Mouse (Mus musculus) midbrain, embryonic 13.5 days (tissue): ENCODE results near the gene Wwox. TPM values are rescaled to one million over a fixed set of nuclear protein-coding genes. Genes with fewer than 3 reads are reported as not detected.

Experiments
- ATAC-seq: fragments of 200-750 bp; cut with Nextera tagmentation; 2 replicates; pipeline ENCODE4 v1.8.0; 2017; ENCODE audit warnings: mild to moderate bottlenecking, moderate TSS enrichment, moderate library complexity
- H3K27ac ChIP-seq: fragments of 300-500 bp; sonication (generic); 2 replicates; pipeline ENCODE4 v1.5.1; 2015; ENCODE audit warnings: inconsistent platforms, mild to moderate bottlenecking, moderate library complexity
- H3K27me3 ChIP-seq: fragments of 300-500 bp; sonication (generic); 2 replicates; pipeline ENCODE4 v1.6.1; 2015; ENCODE audit warnings: mild to moderate bottlenecking, inconsistent platforms
- H3K36me3 ChIP-seq: fragments of 300-500 bp; sonication (generic); 2 replicates; pipeline ENCODE4 v1.6.1; 2015; ENCODE audit warnings: mild to moderate bottlenecking, inconsistent platforms
- H3K4me1 ChIP-seq: fragments of 300-500 bp; sonication (generic); replicated peaks from 2 replicates; pipeline ENCODE4 v1.6.1; 2015; ENCODE audit warnings: inconsistent platforms
- H3K4me2 ChIP-seq: fragments of 300-500 bp; sonication (generic); replicated peaks from 2 replicates; pipeline ENCODE4 v1.6.1; 2015; ENCODE audit warnings: moderate library complexity, mild to moderate bottlenecking, inconsistent platforms
- H3K4me3 ChIP-seq: fragments of 300-500 bp; sonication (generic); replicated peaks from 2 replicates; pipeline ENCODE4 v1.5.1; 2015; ENCODE audit warnings: mild to moderate bottlenecking, inconsistent platforms
- H3K9ac ChIP-seq: fragments of 300-500 bp; sonication (generic); replicated peaks from 2 replicates; pipeline ENCODE4 v1.6.1; 2015; ENCODE audit warnings: mild to moderate bottlenecking, inconsistent platforms
- H3K9me3 ChIP-seq: fragments of 300-500 bp; sonication (generic); 2 replicates; pipeline ENCODE4 v1.6.1; 2016; ENCODE audit warnings: mild to moderate bottlenecking, inconsistent platforms
- WGBS: fragments of 180-500 bp; shearing (Covaris S2); methylation state at CpG from one replicate; pipeline ENCODE4 v1.1.7; 2015; 5-methylcytosine and 5-hydroxymethylcytosine counted together
- polyA plus RNA-seq: library from polyadenylated mRNA; unstranded; fragments of >200 nt; fragmentation: Nextera tagmentation; extraction: Ambion mirVana; gene quantifications from 2 replicates; pipeline ENCODE4 v1.2.1, GENCODE M21; 2015

Wwox gene
- polyA plus RNA-seq, 1 experiment from 2014 or later = 12.4 TPM

- no peaks in the 10 kb centered on the region for H3K36me3 ChIP-seq
- H3K4me3 ChIP-seq = no peak overlapping the region
- no peak overlapping the region for H3K4me2 ChIP-seq
- ATAC-seq = no peak
- 0 out of 2 replicates have a peak, but pooled peaks cover 3% of the 10 kb centered on the region for H3K27me3 ChIP-seq
- WGBS = 84% methylated on average over 15 of the region's 15 CpGs
- no peak overlapping the region for H3K9ac ChIP-seq
- no peaks in the 10 kb centered on the region for H3K9me3 ChIP-seq
- no peak overlapping the region for H3K27ac ChIP-seq
- H3K4me1 ChIP-seq = no peaks in the 10 kb centered on the region
Measured at GRCm38 (mm10) chr8:114554966-114555365, 115.5 kb downstream of the Wwox start.

- Histone ChIP-seq H3K4me1 (no peaks in the 10 kb centered on the region), H3K4me2 (no peak overlapping the region), H3K27ac (no peak overlapping the region), H3K27me3 (peaks cover 6% of the 10 kb centered on the region; the same call in 1 of the 2 replicates), H3K9me3 (no peaks in the 10 kb centered on the region), H3K4me3 (no peak overlapping the region), H3K36me3 (no peaks in the 10 kb centered on the region), H3K9ac (no peak overlapping the region)
- 77% methylated on average over 6 of the region's 6 CpGs for WGBS
- ATAC-seq = no peak
Measured at GRCm38 (mm10) chr8:114555491-114556202, 116.2 kb downstream of the Wwox start.

GRCm38 (mm10) chr8:114561191-114561590 lies 121.7 kb downstream of the Wwox start:
- Histone ChIP-seq H3K27ac (no peak overlapping the region), H3K9me3 (no peaks in the 10 kb centered on the region), H3K27me3 (peaks cover 12% of the 10 kb centered on the region; the same call in 1 of the 2 replicates), H3K4me2 (no peak overlapping the region), H3K36me3 (no peaks in the 10 kb centered on the region), H3K4me1 (peaks cover 19% of the 10 kb centered on the region), H3K9ac (no peak overlapping the region), H3K4me3 (no peak overlapping the region)
- 95% methylated on average over 8 of the region's 8 CpGs for WGBS
- no peak for ATAC-seq

GRCm38 (mm10) chr8:114562486-114562885 lies 123.0 kb downstream of the Wwox start:
- WGBS = 57% methylated on average over 13 of the region's 13 CpGs
- H3K4me3 ChIP-seq = no peak overlapping the region
- no peaks in the 10 kb centered on the region for H3K36me3 ChIP-seq
- no peak for ATAC-seq
- H3K27ac ChIP-seq = no peak overlapping the region
- peaks cover 12% of the 10 kb centered on the region; the same call in 1 of the 2 replicates for H3K27me3 ChIP-seq
- no peak overlapping the region for H3K9ac ChIP-seq
- no peaks in the 10 kb centered on the region for H3K9me3 ChIP-seq
- H3K4me1 ChIP-seq = peaks cover 19% of the 10 kb centered on the region
- no peak overlapping the region for H3K4me2 ChIP-seq

GRCm38 (mm10) chr8:114563361-114563760 lies 123.9 kb downstream of the Wwox start:
- Histone ChIP-seq H3K27ac (no peak overlapping the region), H3K4me3 (no peak overlapping the region), H3K9me3 (no peaks in the 10 kb centered on the region), H3K9ac (no peak overlapping the region), H3K36me3 (no peaks in the 10 kb centered on the region), H3K27me3 (peaks cover 12% of the 10 kb centered on the region; the same call in 1 of the 2 replicates), H3K4me2 (no peak overlapping the region), H3K4me1 (peaks cover 19% of the 10 kb centered on the region)
- WGBS = 80% methylated on average over 7 of the region's 7 CpGs
- no peak for ATAC-seq

GRCm38 (mm10) chr8:114564036-114564435 lies 124.6 kb downstream of the Wwox start:
- H3K27ac ChIP-seq = no peak overlapping the region
- H3K9me3 ChIP-seq = no peaks in the 10 kb centered on the region
- H3K4me2 ChIP-seq = no peak overlapping the region
- no peak overlapping the region for H3K4me3 ChIP-seq
- no peak overlapping the region for H3K9ac ChIP-seq
- ATAC-seq = no peak
- H3K27me3 ChIP-seq = peaks cover 12% of the 10 kb centered on the region; the same call in 1 of the 2 replicates
- 44% methylated on average over 5 of the region's 6 CpGs for WGBS
- H3K4me1 ChIP-seq = peaks cover 19% of the 10 kb centered on the region
- no peaks in the 10 kb centered on the region for H3K36me3 ChIP-seq

GRCm38 (mm10) chr8:114568531-114569166 lies 129.2 kb downstream of the Wwox start:
- H3K9me3 ChIP-seq = no peaks in the 10 kb centered on the region
- peaks cover 7% of the 10 kb centered on the region; the same call in 1 of the 2 replicates for H3K4me1 ChIP-seq
- 0 out of 2 replicates have a peak, but pooled peaks cover 3% of the 10 kb centered on the region for H3K27me3 ChIP-seq
- no peaks in the 10 kb centered on the region for H3K36me3 ChIP-seq
- H3K4me3 ChIP-seq = no peak overlapping the region
- no peak for ATAC-seq
- no peak overlapping the region for H3K27ac ChIP-seq
- 92% methylated on average over 16 of the region's 16 CpGs for WGBS
- no peak overlapping the region for H3K4me2 ChIP-seq
- no peak overlapping the region for H3K9ac ChIP-seq

GRCm38 (mm10) chr8:114573014-114573746 lies 133.7 kb downstream of the Wwox start:
- WGBS = 92% methylated on average over 4 of the region's 4 CpGs
- no peaks in the 10 kb centered on the region for H3K27me3 ChIP-seq
- ATAC-seq = no peak
- no peaks in the 10 kb centered on the region for H3K4me1 ChIP-seq
- no peak overlapping the region for H3K4me3 ChIP-seq
- no peak overlapping the region for H3K4me2 ChIP-seq
- no peak overlapping the region for H3K9ac ChIP-seq
- no peak overlapping the region for H3K27ac ChIP-seq
- no peaks in the 10 kb centered on the region for H3K36me3 ChIP-seq
- no peaks in the 10 kb centered on the region for H3K9me3 ChIP-seq

- 87% methylated on average over 8 of the region's 8 CpGs for WGBS
- H3K36me3 ChIP-seq = no peaks in the 10 kb centered on the region
- no peak overlapping the region for H3K9ac ChIP-seq
- H3K9me3 ChIP-seq = no peaks in the 10 kb centered on the region
- ATAC-seq = no peak
- no peaks in the 10 kb centered on the region for H3K4me1 ChIP-seq
- no peak overlapping the region for H3K27ac ChIP-seq
- H3K27me3 ChIP-seq = no peaks in the 10 kb centered on the region
- H3K4me3 ChIP-seq = no peak overlapping the region
- no peak overlapping the region for H3K4me2 ChIP-seq
Measured at GRCm38 (mm10) chr8:114573747-114574093, 134.3 kb downstream of the Wwox start.

GRCm38 (mm10) chr8:114579292-114579691 lies 139.8 kb downstream of the Wwox start:
- no peaks in the 10 kb centered on the region for H3K9me3 ChIP-seq
- 83% methylated on average over 10 of the region's 10 CpGs for WGBS
- H3K4me2 ChIP-seq = no peak overlapping the region

GRCm38 (mm10) chr8:114580684-114581083 lies 141.2 kb downstream of the Wwox start:
- Histone ChIP-seq H3K27ac (no peak overlapping the region), H3K4me3 (no peak overlapping the region), H3K4me1 (peaks cover 7% of the 10 kb centered on the region; the same call in 1 of the 2 replicates), H3K27me3 (no peaks in the 10 kb centered on the region), H3K9ac (no peak overlapping the region), H3K4me2 (no peak overlapping the region), H3K9me3 (no peaks in the 10 kb centered on the region), H3K36me3 (no peaks in the 10 kb centered on the region)
- WGBS = 71% methylated on average over 1 of the region's 1 CpGs
- ATAC-seq = no peak

More at GRCm38 (mm10) chr8:114579292-114579691, 139.8 kb downstream of the Wwox start:
- Histone ChIP-seq H3K4me3 (no peak overlapping the region), H3K4me1 (peaks cover 7% of the 10 kb centered on the region; the same call in 1 of the 2 replicates), H3K27me3 (no peaks in the 10 kb centered on the region), H3K36me3 (no peaks in the 10 kb centered on the region), H3K27ac (no peak overlapping the region), H3K9ac (no peak overlapping the region)
- ATAC-seq = no peak

GRCm38 (mm10) chr8:114590336-114590867 lies 150.9 kb downstream of the Wwox start:
- Histone ChIP-seq H3K4me3 (no peak overlapping the region), H3K4me2 (no peak overlapping the region), H3K4me1 (peaks cover 36% of the 10 kb centered on the region), H3K9me3 (0 out of 2 replicates have a peak, but pooled peaks cover under 1% of the 10 kb centered on the region), H3K9ac (no peak overlapping the region), H3K27me3 (no peaks in the 10 kb centered on the region), H3K27ac (no peak overlapping the region), H3K36me3 (no peaks in the 10 kb centered on the region)
- WGBS = 70% methylated on average over 12 of the region's 12 CpGs
- ATAC-seq = no peak
